Mouse (Mus musculus) hematopoietic stem cell, adult 5-6 weeks (primary cell): ENCODE measurements around the gene Nipsnap2. TPM values are rescaled to one million over a fixed set of nuclear protein-coding genes. Genes with fewer than 3 reads are reported as not detected.
A peak's percentile ranks its signal among the peaks of the same experiment; 100 is the strongest.
"Not testable (repeated sequence)": the region's sequence is repeated elsewhere in the genome, so short reads cannot be mapped to it uniquely, and the experiment has no call there.

ENCODE experiments used
- ATAC-seq, 2 experiments: fragments of 125-278 bp in 1 of 2; replicated peaks in 1 of 2; 2 replicates each; pipeline ENCODE4 v1.8.0; 2016 to 2017; ENCODE audit warnings: inconsistent platforms in 2 of 2, mild to moderate bottlenecking in 2 of 2, moderate number of reproducible peaks in 2 of 2, low read depth in 1 of 2, moderate TSS enrichment in 1 of 2; ENCODE audit not compliant: low FRiP score in 2 of 2, poor library complexity in 2 of 2, severe bottlenecking in 2 of 2, insufficient read depth in 1 of 2, low TSS enrichment in 1 of 2
- total RNA-seq: library from RNA; stranded (forward); fragments of 172-1452, 232-1000 nt; gene quantifications from 2 replicates; pipeline ENCODE4 v1.2.3, GENCODE M21; 2017

Nipsnap2 gene
- total RNA-seq, 1 experiment from 2014 or later = 45.7 TPM

- ATAC-seq = no peak
These were observed 18.1 kb downstream of the Nipsnap2 start for GRCm38 (mm10) chr5:129742903-129743488.

- ATAC-seq = no peak
These were observed 19.2 kb downstream of the Nipsnap2 start for GRCm38 (mm10) chr5:129744050-129744449.

- ATAC-seq = no peak
These were observed 32.0 kb downstream of the Nipsnap2 start for GRCm38 (mm10) chr5:129756886-129757285.

- no peak for ATAC-seq
These were observed 35.1 kb downstream of the Nipsnap2 start for GRCm38 (mm10) chr5:129759929-129760480.

GRCm38 (mm10) chr5:129761865-129762540, 37.1 kb downstream of the Nipsnap2 start:
- no peak for ATAC-seq

- ATAC-seq = no peak
These were observed 45.8 kb downstream of the Nipsnap2 start for GRCm38 (mm10) chr5:129770443-129771355.

GRCm38 (mm10) chr5:129772433-129772832, 47.6 kb downstream of the Nipsnap2 start:
- no peak for ATAC-seq

GRCm38 (mm10) chr5:129773330-129773729, 48.5 kb downstream of the Nipsnap2 start:
- ATAC-seq = not testable (repeated sequence)

GRCm38 (mm10) chr5:129774661-129775060, 49.8 kb downstream of the Nipsnap2 start:
- no peak for ATAC-seq

GRCm38 (mm10) chr5:129778348-129778995, 53.6 kb downstream of the Nipsnap2 start:
- no peak for ATAC-seq

GRCm38 (mm10) chr5:129778996-129779716, 54.3 kb downstream of the Nipsnap2 start:
- peak; percentile 86 to 90 for ATAC-seq

GRCm38 (mm10) chr5:129780131-129780530, 55.3 kb downstream of the Nipsnap2 start:
- no peak for ATAC-seq

GRCm38 (mm10) chr5:129782211-129782610, 57.3 kb downstream of the Nipsnap2 start:
- ATAC-seq = no peak

- no peak for ATAC-seq
These were observed 60.5 kb downstream of the Nipsnap2 start for GRCm38 (mm10) chr5:129785235-129785870.

- ATAC-seq = no peak
These were observed 61.3 kb downstream of the Nipsnap2 start for GRCm38 (mm10) chr5:129786161-129786560.
